Mouse (Mus musculus): ENCODE results near the gene Spryd3.

- TF ChIP-seq CTCF (IDR thresholded peaks at IDR 0.05; ENCODE audit: extremely low read depth, insufficient read depth, insufficient read length, insufficient replicate concordance) (no peak), POLR2A (IDR thresholded peaks at IDR 0.05; ENCODE audit: low read depth, low read length) (no peak)
These were observed 30.7 kb downstream of the Spryd3 start for GRCm38 (mm10) chr15:102105360-102105759.
